Mouse (Mus musculus): Measurements from ENCODE around the gene Thap2. TPM values are rescaled to one million over a fixed set of nuclear protein-coding genes. Genes with fewer than 3 reads are reported as not detected.

Thap2 gene
- polyA plus RNA-seq, 1 experiment from 2014 or later = 24.5 TPM

- Histone ChIP-seq H3K9me3 (ENCODE audit: control insufficient read depth, low read length) (no peaks in the 10 kb centered on the region), H3K27me3 (ENCODE audit: control insufficient read depth, insufficient read depth, low read length) (no peaks in the 10 kb centered on the region), H3K4me1 (ENCODE audit: control insufficient read depth, insufficient read depth, low read length) (peaks cover 20% of the 10 kb centered on the region), H3K36me3 (ENCODE audit: control insufficient read depth, insufficient read depth, low read length) (peaks cover 16% of the 10 kb centered on the region), H3K27ac (replicated peaks; ENCODE audit: low read depth, low read length) (no peak overlapping the region), H3K4me3 (replicated peaks; ENCODE audit: low read depth, low read length) (no peak overlapping the region), H3K4me2 (ENCODE audit: low read length) (no peak overlapping the region), H3K9ac (replicated peaks; ENCODE audit: low read length) (no peak overlapping the region)
- DNase-seq (no peak), ATAC-seq (ENCODE audit: low FRiP score, low TSS enrichment) (no peak)
- 90% methylated on average over 7 of the region's 7 CpGs for WGBS
Observed at GRCm38 (mm10) chr10:115359066-115359465, 25.2 kb downstream of the Thap2 start.

DNA sequence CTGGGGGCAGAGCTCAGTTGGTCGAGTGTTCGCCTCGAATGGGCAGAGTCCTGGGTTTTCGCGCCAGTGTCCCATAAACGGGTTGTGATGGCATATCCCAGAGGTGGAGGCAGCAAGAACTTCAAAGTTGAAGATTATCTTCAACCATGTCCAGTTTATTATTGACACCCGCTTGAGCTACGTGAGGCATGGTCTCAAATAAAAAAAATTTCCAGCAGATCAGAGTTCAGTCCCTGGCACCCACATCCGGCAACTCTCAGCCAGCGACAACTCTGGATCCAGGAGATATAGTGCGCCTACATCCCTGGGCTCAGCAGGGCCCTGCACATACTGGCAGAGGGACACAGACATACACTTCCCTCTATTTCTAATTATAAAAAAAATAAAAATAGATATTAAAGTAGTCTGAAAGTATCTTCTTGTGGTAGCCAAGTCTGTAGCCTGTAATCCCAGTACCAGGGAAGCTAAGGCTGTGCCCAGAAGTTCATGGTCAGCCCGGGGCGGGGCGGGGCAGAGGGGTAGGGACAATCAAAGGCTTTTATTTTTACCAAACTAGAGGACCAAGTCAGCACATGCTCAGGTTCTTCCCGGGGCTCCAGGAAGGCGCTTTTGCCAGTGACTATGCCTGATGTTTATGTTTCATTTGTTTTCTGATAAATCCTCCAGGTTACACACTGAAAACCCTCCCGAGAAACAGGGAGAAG lies 25.9 kb downstream of the Thap2 start:
- WGBS = 96% methylated on average over 17 of the region's 17 CpGs
- DNase-seq (no peak), ATAC-seq (ENCODE audit: low FRiP score, low TSS enrichment) (no peak)
- Histone ChIP-seq H3K4me3 (replicated peaks; ENCODE audit: low read depth, low read length) (no peak overlapping the region), H3K9me3 (ENCODE audit: control insufficient read depth, low read length) (no peaks in the 10 kb centered on the region), H3K27me3 (ENCODE audit: control insufficient read depth, insufficient read depth, low read length) (no peaks in the 10 kb centered on the region), H3K36me3 (ENCODE audit: control insufficient read depth, insufficient read depth, low read length) (peaks cover 16% of the 10 kb centered on the region), H3K27ac (replicated peaks; ENCODE audit: low read depth, low read length) (no peak overlapping the region), H3K9ac (replicated peaks; ENCODE audit: low read length) (no peak overlapping the region), H3K4me2 (ENCODE audit: low read length) (no peak overlapping the region), H3K4me1 (ENCODE audit: control insufficient read depth, insufficient read depth, low read length) (peaks cover 20% of the 10 kb centered on the region)

GRCm38 (mm10) chr10:115356106-115356505 lies 28.1 kb downstream of the Thap2 start:
- H3K9ac ChIP-seq (replicated peaks; ENCODE audit: low read length) = no peak overlapping the region
- no peaks in the 10 kb centered on the region for H3K27me3 ChIP-seq (ENCODE audit: control insufficient read depth, insufficient read depth, low read length)
- no peak overlapping the region for H3K27ac ChIP-seq (replicated peaks; ENCODE audit: low read depth, low read length)
- no peak overlapping the region for H3K4me3 ChIP-seq (replicated peaks; ENCODE audit: low read depth, low read length)
- ATAC-seq (ENCODE audit: low FRiP score, low TSS enrichment) (no peak), DNase-seq (no peak)
- 94% methylated on average over 5 of the region's 7 CpGs for WGBS
- no peak overlapping the region for H3K4me2 ChIP-seq (ENCODE audit: low read length)
- no peaks in the 10 kb centered on the region for H3K9me3 ChIP-seq (ENCODE audit: control insufficient read depth, low read length)
- H3K36me3 ChIP-seq (ENCODE audit: control insufficient read depth, insufficient read depth, low read length) = peaks cover 16% of the 10 kb centered on the region
- peaks cover 9% of the 10 kb centered on the region for H3K4me1 ChIP-seq (ENCODE audit: control insufficient read depth, insufficient read depth, low read length)

GRCm38 (mm10) chr10:115355016-115355415 lies 29.2 kb downstream of the Thap2 start:
- Histone ChIP-seq H3K4me1 (ENCODE audit: control insufficient read depth, insufficient read depth, low read length) (no peaks in the 10 kb centered on the region), H3K9me3 (ENCODE audit: control insufficient read depth, low read length) (no peaks in the 10 kb centered on the region)
- WGBS = 90% methylated on average over 6 of the region's 6 CpGs

DNA sequence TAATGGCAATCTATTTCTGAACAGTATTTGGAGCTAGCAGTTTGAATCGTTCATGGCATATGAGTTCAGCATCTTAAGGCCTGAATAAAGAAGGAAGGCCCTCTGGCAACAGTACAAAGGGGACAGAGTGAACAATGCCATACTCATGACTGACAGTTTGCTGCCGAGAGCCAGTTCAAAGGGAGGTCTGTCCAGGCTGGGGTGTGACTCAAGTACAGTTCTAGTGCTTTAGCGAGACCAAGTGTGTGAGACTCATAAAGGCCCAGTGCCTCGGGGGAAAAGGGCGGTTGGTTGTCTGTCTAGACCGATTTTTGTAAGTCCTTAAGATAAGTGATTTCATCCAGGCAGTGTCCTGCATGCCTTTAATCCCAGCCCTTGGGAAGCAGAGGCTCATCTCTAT lies 29.7 kb downstream of the Thap2 start:
- Histone ChIP-seq H3K4me3 (replicated peaks; ENCODE audit: low read depth, low read length) (no peak overlapping the region), H3K4me2 (ENCODE audit: low read length) (no peak overlapping the region), H3K4me1 (ENCODE audit: control insufficient read depth, insufficient read depth, low read length) (no peaks in the 10 kb centered on the region), H3K36me3 (ENCODE audit: control insufficient read depth, insufficient read depth, low read length) (peaks cover 16% of the 10 kb centered on the region), H3K9ac (replicated peaks; ENCODE audit: low read length) (no peak overlapping the region), H3K27me3 (ENCODE audit: control insufficient read depth, insufficient read depth, low read length) (no peaks in the 10 kb centered on the region), H3K9me3 (ENCODE audit: control insufficient read depth, low read length) (no peaks in the 10 kb centered on the region), H3K27ac (replicated peaks; ENCODE audit: low read depth, low read length) (no peak overlapping the region)
- DNase-seq (peak; percentile 10), ATAC-seq (ENCODE audit: low FRiP score, low TSS enrichment) (no peak)
- WGBS = 53% methylated on average over 6 of the region's 6 CpGs

More at GRCm38 (mm10) chr10:115355016-115355415, 29.2 kb downstream of the Thap2 start:
- H3K27me3 ChIP-seq (ENCODE audit: control insufficient read depth, insufficient read depth, low read length) = no peaks in the 10 kb centered on the region
- no peak overlapping the region for H3K27ac ChIP-seq (replicated peaks; ENCODE audit: low read depth, low read length)
- DNase-seq (no peak), ATAC-seq (ENCODE audit: low FRiP score, low TSS enrichment) (no peak)
- no peak overlapping the region for H3K9ac ChIP-seq (replicated peaks; ENCODE audit: low read length)
- no peak overlapping the region for H3K4me2 ChIP-seq (ENCODE audit: low read length)
- H3K36me3 ChIP-seq (ENCODE audit: control insufficient read depth, insufficient read depth, low read length) = peaks cover 16% of the 10 kb centered on the region
- no peak overlapping the region for H3K4me3 ChIP-seq (replicated peaks; ENCODE audit: low read depth, low read length)

GRCm38 (mm10) chr10:115350810-115351397 lies 33.3 kb downstream of the Thap2 start:
- peaks cover 15% of the 10 kb centered on the region for H3K36me3 ChIP-seq (ENCODE audit: control insufficient read depth, insufficient read depth, low read length)
- H3K9me3 ChIP-seq (ENCODE audit: control insufficient read depth, low read length) = no peaks in the 10 kb centered on the region
- H3K27me3 ChIP-seq (ENCODE audit: control insufficient read depth, insufficient read depth, low read length) = no peaks in the 10 kb centered on the region
- no peak overlapping the region for H3K27ac ChIP-seq (replicated peaks; ENCODE audit: low read depth, low read length)
- H3K9ac ChIP-seq (replicated peaks; ENCODE audit: low read length) = no peak overlapping the region
- WGBS = 85% methylated on average over 2 of the region's 2 CpGs
- no peak for DNase-seq
- H3K4me1 ChIP-seq (ENCODE audit: control insufficient read depth, insufficient read depth, low read length) = no peaks in the 10 kb centered on the region
- no peak overlapping the region for H3K4me2 ChIP-seq (ENCODE audit: low read length)
- no peak overlapping the region for H3K4me3 ChIP-seq (replicated peaks; ENCODE audit: low read depth, low read length)
- no peak for ATAC-seq (ENCODE audit: low FRiP score, low TSS enrichment)

GRCm38 (mm10) chr10:115349509-115349908 lies 34.7 kb downstream of the Thap2 start:
- DNase-seq (no peak), ATAC-seq (ENCODE audit: low FRiP score, low TSS enrichment) (no peak)
- 93% methylated on average over 7 of the region's 7 CpGs for WGBS
- peaks cover 17% of the 10 kb centered on the region for H3K36me3 ChIP-seq (ENCODE audit: control insufficient read depth, insufficient read depth, low read length)
- no peak overlapping the region for H3K4me2 ChIP-seq (ENCODE audit: low read length)
- H3K27me3 ChIP-seq (ENCODE audit: control insufficient read depth, insufficient read depth, low read length) = no peaks in the 10 kb centered on the region
- no peak overlapping the region for H3K9ac ChIP-seq (replicated peaks; ENCODE audit: low read length)
- H3K4me3 ChIP-seq (replicated peaks; ENCODE audit: low read depth, low read length) = no peak overlapping the region
- no peaks in the 10 kb centered on the region for H3K9me3 ChIP-seq (ENCODE audit: control insufficient read depth, low read length)
- no peaks in the 10 kb centered on the region for H3K4me1 ChIP-seq (ENCODE audit: control insufficient read depth, insufficient read depth, low read length)
- H3K27ac ChIP-seq (replicated peaks; ENCODE audit: low read depth, low read length) = no peak overlapping the region

DNA sequence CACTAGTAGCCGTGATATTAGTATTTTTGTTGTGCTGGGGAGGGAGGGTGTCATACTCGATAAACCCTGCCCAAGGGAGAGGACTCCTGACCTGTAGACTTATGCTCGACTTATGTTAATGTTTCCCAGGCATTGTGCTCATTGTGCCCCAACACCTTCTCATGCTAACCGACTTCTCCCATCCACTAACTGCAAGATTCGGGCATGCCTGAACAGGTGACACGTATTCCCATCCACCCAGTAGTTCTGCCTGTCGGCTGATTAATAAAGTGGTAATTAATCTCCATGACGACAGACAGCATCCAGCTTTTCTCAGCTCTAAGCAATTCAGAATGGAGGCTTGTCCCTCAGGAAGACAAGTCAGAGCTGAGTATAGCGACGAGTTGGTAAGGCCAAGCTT lies 35.2 kb downstream of the Thap2 start:
- H3K4me3 ChIP-seq (replicated peaks; ENCODE audit: low read depth, low read length) = no peak overlapping the region
- WGBS = 75% methylated on average over 10 of the region's 10 CpGs
- no peak for DNase-seq
- H3K9ac ChIP-seq (replicated peaks; ENCODE audit: low read length) = no peak overlapping the region
- H3K4me2 ChIP-seq (ENCODE audit: low read length) = no peak overlapping the region
- H3K27ac ChIP-seq (replicated peaks; ENCODE audit: low read depth, low read length) = no peak overlapping the region
- no peaks in the 10 kb centered on the region for H3K27me3 ChIP-seq (ENCODE audit: control insufficient read depth, insufficient read depth, low read length)
- H3K9me3 ChIP-seq (ENCODE audit: control insufficient read depth, low read length) = no peaks in the 10 kb centered on the region
- H3K4me1 ChIP-seq (ENCODE audit: control insufficient read depth, insufficient read depth, low read length) = no peaks in the 10 kb centered on the region
- no peak for ATAC-seq (ENCODE audit: low FRiP score, low TSS enrichment)
- H3K36me3 ChIP-seq (ENCODE audit: control insufficient read depth, insufficient read depth, low read length) = peaks cover 17% of the 10 kb centered on the region

GRCm38 (mm10) chr10:115348131-115348530 lies 36.1 kb downstream of the Thap2 start:
- H3K9me3 ChIP-seq (ENCODE audit: control insufficient read depth, low read length) = no peaks in the 10 kb centered on the region
- ATAC-seq (ENCODE audit: low FRiP score, low TSS enrichment) (no peak), DNase-seq (no peak)
- H3K9ac ChIP-seq (replicated peaks; ENCODE audit: low read length) = no peak overlapping the region
- H3K4me1 ChIP-seq (ENCODE audit: control insufficient read depth, insufficient read depth, low read length) = no peaks in the 10 kb centered on the region
- H3K4me2 ChIP-seq (ENCODE audit: low read length) = no peak overlapping the region
- no peaks in the 10 kb centered on the region for H3K27me3 ChIP-seq (ENCODE audit: control insufficient read depth, insufficient read depth, low read length)
- no peak overlapping the region for H3K4me3 ChIP-seq (replicated peaks; ENCODE audit: low read depth, low read length)
- WGBS = 81% methylated on average over 6 of the region's 6 CpGs
- no peak overlapping the region for H3K27ac ChIP-seq (replicated peaks; ENCODE audit: low read depth, low read length)
- peaks cover 26% of the 10 kb centered on the region for H3K36me3 ChIP-seq (ENCODE audit: control insufficient read depth, insufficient read depth, low read length)

Measured in midbrain, embryonic 14.5 days (tissue).